Mouse (Mus musculus): ENCODE measurements around the gene Ess2. TPM values are rescaled to one million over a fixed set of nuclear protein-coding genes. Genes with fewer than 3 reads are reported as not detected.
A peak's percentile ranks its signal among the peaks of the same experiment; 100 is the strongest.

The Ess2 gene
- total and polyA plus RNA-seq, 3 experiments: 31.1 to 37.0 (median 33.1) TPM

DNA sequence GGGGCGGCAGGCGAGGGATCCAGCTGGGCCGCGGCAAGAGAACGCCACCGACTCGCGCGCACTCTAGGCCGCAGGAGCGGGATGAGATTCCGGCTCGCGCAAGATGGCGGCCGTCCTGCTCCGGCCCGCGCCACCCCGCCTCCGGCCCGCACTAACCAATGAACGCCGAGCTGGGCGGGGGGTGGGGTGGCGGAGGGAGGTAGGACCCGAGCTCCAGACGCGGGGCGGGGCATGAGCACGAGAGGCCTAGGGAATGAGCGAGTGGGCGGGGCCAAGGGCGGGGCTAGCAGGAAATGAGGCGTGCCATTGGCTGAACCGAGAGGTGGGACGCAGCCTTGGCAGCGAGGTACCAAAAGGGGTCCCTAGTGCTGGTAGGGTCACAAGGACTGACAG, 19.6 kb downstream of the Ess2 start, which contains the start of gene Gm20518:
Gm20518 (minus strand) TSS at position 105 of the 393 bp plus-strand sequence.
- dilution Hi-C loops (cut with MboI; ENCODE audit: extremely low pct_ligation_motif_present, extremely low pct_unique_long_range_greater_than_20kb, low sequenced_read_pairs) (no loop called here), in situ Hi-C loops (cut with MboI; ENCODE audit: low pct_ligation_motif_present, low pct_unique_long_range_greater_than_20kb, low sequenced_read_pairs) (no loop called here)

DNA sequence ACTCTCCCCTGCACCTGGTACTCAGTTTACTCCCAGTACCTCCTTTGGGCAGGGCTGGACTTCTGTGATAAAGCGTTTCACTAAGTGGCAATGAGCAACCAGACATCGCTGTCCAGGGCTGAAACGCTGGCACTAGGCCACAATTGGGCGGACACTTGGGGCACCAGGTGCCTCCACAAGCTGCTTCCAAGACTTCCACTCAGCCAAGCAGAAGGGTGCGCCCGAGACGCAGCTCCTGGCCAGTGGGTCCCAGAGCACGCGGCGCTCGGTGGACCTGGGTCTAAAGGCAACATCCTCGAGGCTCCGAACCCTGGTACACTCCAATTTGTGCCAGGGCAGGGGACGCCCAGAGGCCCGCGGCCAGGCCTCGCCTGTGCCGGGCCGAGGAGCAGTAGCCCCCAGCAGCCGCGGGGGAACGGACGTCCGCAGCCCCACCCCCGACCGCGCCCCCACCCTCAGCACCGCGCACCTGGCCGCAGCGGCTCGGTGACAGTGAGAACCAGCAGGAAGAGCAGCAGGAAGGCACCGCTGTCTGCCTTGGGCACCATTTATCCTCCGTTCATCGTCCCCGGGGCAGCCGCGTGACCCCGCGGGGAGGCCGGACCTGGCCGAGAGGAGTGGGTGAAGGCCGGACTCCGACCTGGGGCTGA, 20.1 kb downstream of the Ess2 start:
- TF ChIP-seq JUN (IDR thresholded peaks at IDR 0.05; ENCODE audit: insufficient read depth, low read depth, low read length) (no peak), SIN3A (IDR thresholded peaks at IDR 0.05; ENCODE audit: low read length) (peak; percentile 70), CHD1 (IDR thresholded peaks at IDR 0.05; ENCODE audit: low read depth, low read length) (0 out of 2 replicates have a peak, but pooled peaks have one; percentile 85), ETS1 (conservative IDR thresholded peaks at IDR 0.05; ENCODE audit: low read depth, low read length) (no peak), MEF2A (IDR thresholded peaks at IDR 0.05; ENCODE audit: borderline replicate concordance, low read depth, low read length) (peak; percentile 44; the same call in 1 of the 2 replicates), TBP (conservative IDR thresholded peaks at IDR 0.05; ENCODE audit: low read depth, low read length) (no peak), MYC (IDR thresholded peaks at IDR 0.05; ENCODE audit: low read depth, low read length) (0 out of 2 replicates have a peak, but pooled peaks have one; percentile 23), CHD2 (IDR thresholded peaks at IDR 0.05; ENCODE audit: low read length) (0 out of 2 replicates have a peak, but pooled peaks have one; percentile 30), JUND (conservative IDR thresholded peaks at IDR 0.05; ENCODE audit: low read depth, low read length) (no peak), GABPA (IDR thresholded peaks at IDR 0.05; ENCODE audit: insufficient replicate concordance, low read depth, low read length) (no peak), UBTF (IDR thresholded peaks at IDR 0.05; ENCODE audit: low read depth, low read length) (0 out of 2 replicates have a peak, but pooled peaks have one; percentile 62), MAX (IDR thresholded peaks at IDR 0.05; ENCODE audit: low read length) (0 out of 2 replicates have a peak, but pooled peaks have one; percentile 32), IRF4 (IDR thresholded peaks at IDR 0.05; ENCODE audit: low read depth, low read length) (no peak; the same call in 1 of the 2 replicates), ZNF384 (IDR thresholded peaks at IDR 0.05; ENCODE audit: low read depth, low read length) (no peak), E2F4 (IDR thresholded peaks at IDR 0.05; ENCODE audit: insufficient replicate concordance, low read depth, low read length) (no peak), MXI1 (IDR thresholded peaks at IDR 0.05; ENCODE audit: low read depth, low read length) (peak; percentile 84)
- H3K4me3 ChIP-seq (replicated peaks in 1 of 3; ENCODE audit: low read depth in 2 of 3, low read length in 2 of 3, poor library complexity in 1 of 3): peak overlapping the region; percentile 90 to 98 (median 93)
- H3K9ac ChIP-seq (ENCODE audit: insufficient read depth, low read depth): peak overlapping the region; percentile 98
- in situ Hi-C loops (cut with MboI; ENCODE audit: low pct_ligation_motif_present, low pct_unique_long_range_greater_than_20kb, low sequenced_read_pairs) (no loop called here), dilution Hi-C loops (cut with MboI; ENCODE audit: extremely low pct_ligation_motif_present, extremely low pct_unique_long_range_greater_than_20kb, low sequenced_read_pairs) (no loop called here)
- H3K79me2 ChIP-seq (replicated peaks; ENCODE audit: control insufficient read depth, extremely low read depth, insufficient read depth, poor library complexity, severe bottlenecking): peaks cover 25% of the 10 kb centered on the region
- no peaks in the 10 kb centered on the region for H3K27me3 ChIP-seq (replicated peaks)
- peaks cover 7 to 29% of the 10 kb centered on the region in 2 experiments for H3K4me1 ChIP-seq (ENCODE audit: control insufficient read depth in 1 of 2, insufficient read depth in 2 of 2)
- DNase-seq (ENCODE audit: extremely low read depth): peak; percentile 34
- peak overlapping the region; percentile 73 for H3K27ac ChIP-seq (ENCODE audit: insufficient read depth, low read depth)
- peak overlapping the region; percentile 41 for H3K4me2 ChIP-seq (ENCODE audit: insufficient read depth, low read depth, poor library complexity, severe bottlenecking)
- peaks cover 0 to 14% of the 10 kb centered on the region in 2 experiments for H3K36me3 ChIP-seq (replicated peaks in 1 of 2; ENCODE audit: control insufficient read depth in 1 of 2, insufficient read depth in 1 of 2, low read length in 1 of 2)
- no peaks in the 10 kb centered on the region for H3K9me3 ChIP-seq (replicated peaks; ENCODE audit: low read length)

More for the DNA sequence above, 19.6 kb downstream of the Ess2 start, which contains the start of gene Gm20518:
- Histone ChIP-seq H3K27ac (ENCODE audit: insufficient read depth, low read depth) (peak within 1 kb of the TSS; percentile 73), H3K27me3 (replicated peaks) (no peaks in the 10 kb centered on the region), H3K9ac (ENCODE audit: insufficient read depth, low read depth) (peak within 1 kb of the TSS; percentile 98), H3K9me3 (replicated peaks; ENCODE audit: low read length) (no peaks in the 10 kb centered on the region), H3K79me2 (replicated peaks; ENCODE audit: control insufficient read depth, extremely low read depth, insufficient read depth, poor library complexity, severe bottlenecking) (peaks cover 22% of the 10 kb centered on the region), H3K4me3 (replicated peaks in 1 of 3; ENCODE audit: low read depth in 2 of 3, low read length in 2 of 3, poor library complexity in 1 of 3) (peak within 1 kb of the TSS; percentile 90 to 98 (median 93)), H3K4me1 (ENCODE audit: control insufficient read depth in 1 of 2, insufficient read depth in 2 of 2) (peaks cover 7 to 26% of the 10 kb centered on the region in 2 experiments), H3K36me3 (replicated peaks in 1 of 2; ENCODE audit: control insufficient read depth in 1 of 2, insufficient read depth in 1 of 2, low read length in 1 of 2) (peaks cover 0 to 12% of the 10 kb centered on the region in 2 experiments), H3K4me2 (ENCODE audit: insufficient read depth, low read depth, poor library complexity, severe bottlenecking) (peak within 1 kb of the TSS; percentile 68)
- DNase-seq (ENCODE audit: extremely low read depth): peak; percentile 100
- no peak for TF ChIP-seq BHLHE40 (IDR thresholded peaks at IDR 0.05; ENCODE audit: low read depth, low read length)
- no peak for TF ChIP-seq JUN (IDR thresholded peaks at IDR 0.05; ENCODE audit: insufficient read depth, low read depth, low read length)
- TF ChIP-seq ETS1 (conservative IDR thresholded peaks at IDR 0.05; ENCODE audit: low read depth, low read length): no peak
- peak; percentile 45 for TF ChIP-seq ELF1 (IDR thresholded peaks at IDR 0.05; ENCODE audit: low read depth, low read length)
- TF ChIP-seq POLR2A (IDR thresholded peaks at IDR 0.05; ENCODE audit: low read depth, low read length): peak; percentile 96
- TF ChIP-seq ZKSCAN1 (IDR thresholded peaks at IDR 0.05; ENCODE audit: borderline replicate concordance, low read depth, low read length): no peak
- TF ChIP-seq CHD2 (IDR thresholded peaks at IDR 0.05; ENCODE audit: low read length): no peak
- no peak for TF ChIP-seq IRF4 (IDR thresholded peaks at IDR 0.05; ENCODE audit: low read depth, low read length)
- TF ChIP-seq MAFK (IDR thresholded peaks at IDR 0.05; ENCODE audit: insufficient replicate concordance, low read length): no peak
- no peak for TF ChIP-seq UBTF (IDR thresholded peaks at IDR 0.05; ENCODE audit: low read depth, low read length)
- no peak for TF ChIP-seq KAT2A (IDR thresholded peaks at IDR 0.05; ENCODE audit: insufficient replicate concordance, low read length)
- TF ChIP-seq ZMIZ1 (IDR thresholded peaks at IDR 0.05; ENCODE audit: low read depth, low read length): peak; percentile 96
- TF ChIP-seq MAZ (IDR thresholded peaks at IDR 0.05; ENCODE audit: low read depth, low read length): peak; percentile 75; the same call in 1 of the 2 replicates
- no peak for TF ChIP-seq EP300 (IDR thresholded peaks at IDR 0.05; ENCODE audit: low read length)
- no peak for TF ChIP-seq TBP (conservative IDR thresholded peaks at IDR 0.05; ENCODE audit: low read depth, low read length)
- peak; percentile 73 for TF ChIP-seq TCF12 (IDR thresholded peaks at IDR 0.05; ENCODE audit: low read depth, low read length)
- no peak for TF ChIP-seq USF1 (IDR thresholded peaks at IDR 0.05; ENCODE audit: low read depth, low read length)
- TF ChIP-seq RAD21 (IDR thresholded peaks at IDR 0.05; ENCODE audit: low read depth, low read length): no peak
- TF ChIP-seq JUND (conservative IDR thresholded peaks at IDR 0.05; ENCODE audit: low read depth, low read length): no peak
- TF ChIP-seq HCFC1 (IDR thresholded peaks at IDR 0.05; ENCODE audit: low read depth, low read length): peak; percentile 68
- TF ChIP-seq MXI1 (IDR thresholded peaks at IDR 0.05; ENCODE audit: low read depth, low read length): no peak
- TF ChIP-seq SMC3 (IDR thresholded peaks at IDR 0.05; ENCODE audit: low read depth, low read length): no peak
- no peak for TF ChIP-seq GABPA (IDR thresholded peaks at IDR 0.05; ENCODE audit: insufficient replicate concordance, low read depth, low read length)
- no peak for TF ChIP-seq MYC (IDR thresholded peaks at IDR 0.05; ENCODE audit: low read depth, low read length)
- no peak for TF ChIP-seq E2F4 (IDR thresholded peaks at IDR 0.05; ENCODE audit: insufficient replicate concordance, low read depth, low read length)
- TF ChIP-seq USF2 (conservative IDR thresholded peaks at IDR 0.05; ENCODE audit: low read depth, low read length): no peak
- no peak; the same call in 1 of the 2 replicates for TF ChIP-seq MAX (IDR thresholded peaks at IDR 0.05; ENCODE audit: low read length)
- no peak for TF ChIP-seq PAX5 (IDR thresholded peaks at IDR 0.05; ENCODE audit: low read length)
- no peak for TF ChIP-seq CHD1 (IDR thresholded peaks at IDR 0.05; ENCODE audit: low read depth, low read length)
- peak; percentile 62; the same call in 1 of the 2 replicates for TF ChIP-seq NRF1 (IDR thresholded peaks at IDR 0.05; ENCODE audit: low read depth, low read length)
- no peak for TF ChIP-seq SIN3A (IDR thresholded peaks at IDR 0.05; ENCODE audit: low read length)
- no peak for TF ChIP-seq CTCF (conservative IDR thresholded peaks at IDR 0.05 in 1 of 2, IDR thresholded peaks at IDR 0.05 in 1 of 2; ENCODE audit: low read depth in 2 of 2, low read length in 2 of 2)
- no peak for TF ChIP-seq ZNF384 (IDR thresholded peaks at IDR 0.05; ENCODE audit: low read depth, low read length)
- TF ChIP-seq MEF2A (IDR thresholded peaks at IDR 0.05; ENCODE audit: borderline replicate concordance, low read depth, low read length): no peak
- TF ChIP-seq ZC3H11A (IDR thresholded peaks at IDR 0.05; ENCODE audit: low read depth, low read length): no peak
- peak; percentile 93 for TF ChIP-seq POLR2AphosphoS2 (IDR thresholded peaks at IDR 0.05; ENCODE audit: low read depth, low read length)
- TF ChIP-seq RCOR1 (conservative IDR thresholded peaks at IDR 0.05; ENCODE audit: low read depth, low read length): no peak
- peak; percentile 97 for TF ChIP-seq NELFE (IDR thresholded peaks at IDR 0.05; ENCODE audit: low read depth, low read length)

All from CH12.LX (cell line).